Mouse (Mus musculus) forebrain, embryonic 13.5 days (tissue): Measurements from ENCODE around the gene Akna. TPM values are rescaled to one million over a fixed set of nuclear protein-coding genes. Genes with fewer than 3 reads are reported as not detected.
A peak's percentile ranks its signal among the peaks of the same experiment; 100 is the strongest.
"Not testable (repeated sequence)": the region's sequence is repeated elsewhere in the genome, so short reads cannot be mapped to it uniquely, and the experiment has no call there.

Source experiments
- ATAC-seq: fragments of 200-750 bp; cut with Nextera tagmentation; 2 replicates; pipeline ENCODE4 v1.8.0; 2017
- H3K27ac ChIP-seq: fragments of 300-500 bp; sonication (generic); 2 replicates; pipeline ENCODE4 v1.5.1; 2015; ENCODE audit warnings: inconsistent platforms, mild to moderate bottlenecking, moderate library complexity
- H3K27me3 ChIP-seq: fragments of 300-500 bp; sonication (generic); 2 replicates; pipeline ENCODE4 v1.6.1; 2015; ENCODE audit warnings: mild to moderate bottlenecking, inconsistent platforms
- H3K36me3 ChIP-seq: fragments of 300-500 bp; sonication (generic); 2 replicates; pipeline ENCODE4 v1.6.1; 2015; ENCODE audit warnings: mild to moderate bottlenecking, inconsistent platforms; ENCODE audit not compliant: poor library complexity, severe bottlenecking
- H3K4me1 ChIP-seq: fragments of 300-500 bp; sonication (generic); 2 replicates; pipeline ENCODE4 v1.6.1; 2015; ENCODE audit warnings: inconsistent platforms
- H3K4me2 ChIP-seq: fragments of 300-500 bp; sonication (generic); 2 replicates; pipeline ENCODE4 v1.6.1; 2015; ENCODE audit warnings: inconsistent platforms, mild to moderate bottlenecking, moderate library complexity
- H3K4me3 ChIP-seq: fragments of 300-500 bp; sonication (generic); 2 replicates; pipeline ENCODE4 v1.5.1; 2015; ENCODE audit warnings: mild to moderate bottlenecking, inconsistent platforms
- H3K9ac ChIP-seq: fragments of 300-500 bp; sonication (generic); 2 replicates; pipeline ENCODE4 v1.6.1; 2015; ENCODE audit warnings: mild to moderate bottlenecking, inconsistent platforms
- H3K9me3 ChIP-seq: fragments of 300-500 bp; sonication (generic); replicated peaks from 2 replicates; pipeline ENCODE4 v1.6.1; 2016; ENCODE audit warnings: inconsistent platforms
- WGBS: fragments of 180-500 bp; shearing (Covaris S2); methylation state at CpG from one replicate; pipeline ENCODE4 v1.1.7; 2015; 5-methylcytosine and 5-hydroxymethylcytosine counted together
- polyA plus RNA-seq: library from polyadenylated mRNA; unstranded; fragments of >200 nt; fragmentation: Nextera tagmentation; extraction: Ambion mirVana; gene quantifications from 2 replicates; pipeline ENCODE4 v1.2.1, GENCODE M21; 2015

Akna gene
- polyA plus RNA-seq, 1 experiment from 2014 or later, result 23.1 TPM

DNA sequence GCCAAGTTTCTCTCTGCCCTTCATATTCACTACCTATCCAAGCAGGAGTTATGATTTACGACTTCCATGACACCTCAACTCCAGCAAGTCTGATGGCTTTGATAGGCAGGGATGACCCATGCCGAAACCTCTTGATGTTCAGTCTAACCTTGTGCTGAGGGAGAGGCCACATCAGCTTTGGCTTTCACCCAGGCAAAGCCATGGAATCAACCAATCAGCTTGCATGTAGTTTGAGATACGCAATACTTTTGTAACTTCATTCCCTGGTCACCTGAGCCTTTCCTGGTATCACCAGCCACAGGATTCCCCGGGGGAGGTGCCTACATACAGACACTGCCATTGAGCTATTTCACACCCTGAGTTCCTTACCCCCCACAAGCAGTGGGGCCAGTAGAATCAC lies 56.5 kb downstream of the Akna start:
- no peaks in the 10 kb centered on the region for H3K9me3 ChIP-seq
- no peaks in the 10 kb centered on the region for H3K36me3 ChIP-seq
- no peak for ATAC-seq
- no peak overlapping the region for H3K9ac ChIP-seq
- no peaks in the 10 kb centered on the region for H3K4me1 ChIP-seq
- 93% methylated on average over 4 of the region's 4 CpGs for WGBS
- no peak overlapping the region for H3K4me3 ChIP-seq
- no peaks in the 10 kb centered on the region for H3K27me3 ChIP-seq
- no peak overlapping the region for H3K4me2 ChIP-seq
- no peak overlapping the region for H3K27ac ChIP-seq

- Histone ChIP-seq H3K27ac (no peak overlapping the region), H3K9ac (no peak overlapping the region), H3K4me2 (no peak overlapping the region), H3K4me1 (no peaks in the 10 kb centered on the region), H3K27me3 (no peaks in the 10 kb centered on the region), H3K36me3 (no peaks in the 10 kb centered on the region), H3K9me3 (no peaks in the 10 kb centered on the region), H3K4me3 (no peak overlapping the region)
- no peak for ATAC-seq
Observed at GRCm38 (mm10) chr4:63345261-63345660, 57.9 kb downstream of the Akna start.

DNA sequence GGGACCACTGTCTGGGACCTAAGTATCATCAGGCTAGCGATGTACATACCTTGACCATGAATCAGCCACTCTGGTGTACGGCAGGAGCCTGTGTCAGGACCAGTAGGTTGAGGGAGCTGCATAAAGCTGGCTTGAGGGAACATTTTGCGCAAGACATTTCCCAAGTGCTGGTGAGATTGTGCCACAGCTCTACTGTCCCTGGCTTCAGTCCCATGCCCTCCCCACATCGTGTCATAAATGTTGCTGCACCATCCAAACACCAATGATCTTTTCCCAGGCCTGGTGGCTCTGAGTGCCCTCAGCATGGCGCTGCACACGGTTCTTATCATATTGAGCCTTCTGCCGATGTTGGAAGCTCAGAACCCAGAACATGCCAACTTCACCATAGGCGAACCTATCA lies 58.9 kb downstream of the Akna start, which contains the start of gene Orm1:
Orm1 (plus strand) TSS at position 266 of the 400 bp plus-strand sequence.
- Histone ChIP-seq H3K36me3 (no peaks in the 10 kb centered on the region), H3K4me3 (no peak within 1 kb of the TSS), H3K4me2 (no peak within 1 kb of the TSS), H3K9ac (no peak within 1 kb of the TSS), H3K27ac (no peak within 1 kb of the TSS), H3K4me1 (no peaks in the 10 kb centered on the region), H3K27me3 (no peaks in the 10 kb centered on the region), H3K9me3 (no peaks in the 10 kb centered on the region)
- no peak for ATAC-seq
- 93% methylated on average over 8 of the region's 8 CpGs for WGBS

DNA sequence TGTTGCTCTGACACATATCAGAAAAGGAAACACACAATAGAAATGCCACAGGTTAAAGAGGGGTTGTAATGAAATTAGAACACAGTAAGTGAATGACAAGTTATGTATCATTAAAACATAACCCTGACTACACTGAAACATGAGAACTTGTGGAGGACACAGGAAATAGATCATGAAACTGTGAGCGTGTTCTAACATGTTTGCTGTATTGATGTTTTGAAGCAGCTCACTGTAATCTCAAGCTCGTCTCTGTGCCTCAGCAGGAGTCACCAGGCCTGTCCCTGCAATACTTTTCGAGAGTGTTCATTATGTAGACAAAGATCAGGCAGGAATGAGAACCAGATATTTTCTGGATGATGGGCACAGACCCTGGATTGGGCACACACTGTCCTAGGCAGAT lies 59.5 kb downstream of the Akna start:
- H3K4me2 ChIP-seq, result no peak overlapping the region
- no peak overlapping the region for H3K9ac ChIP-seq
- H3K27me3 ChIP-seq, result no peaks in the 10 kb centered on the region
- H3K27ac ChIP-seq, result no peak overlapping the region
- H3K4me1 ChIP-seq, result no peaks in the 10 kb centered on the region
- no peaks in the 10 kb centered on the region for H3K36me3 ChIP-seq
- WGBS, result 71% methylated on average over 3 of the region's 3 CpGs
- H3K4me3 ChIP-seq, result no peak overlapping the region
- no peak for ATAC-seq
- H3K9me3 ChIP-seq, result no peaks in the 10 kb centered on the region

- Histone ChIP-seq H3K9ac (no peak overlapping the region), H3K4me3 (no peak overlapping the region), H3K9me3 (no peaks in the 10 kb centered on the region), H3K4me2 (no peak overlapping the region), H3K27me3 (no peaks in the 10 kb centered on the region), H3K4me1 (no peaks in the 10 kb centered on the region), H3K36me3 (no peaks in the 10 kb centered on the region), H3K27ac (no peak overlapping the region)
- 70% methylated on average over 4 of the region's 4 CpGs for WGBS
- no peak for ATAC-seq
Observed at GRCm38 (mm10) chr4:63342491-63342890, 60.7 kb downstream of the Akna start.

GRCm38 (mm10) chr4:63338414-63339076 lies 64.6 kb downstream of the Akna start:
- no peaks in the 10 kb centered on the region for H3K4me1 ChIP-seq
- no peak overlapping the region for H3K4me2 ChIP-seq
- H3K27me3 ChIP-seq, result no peaks in the 10 kb centered on the region
- 74% methylated on average over 3 of the region's 3 CpGs for WGBS
- H3K4me3 ChIP-seq, result no peak overlapping the region
- H3K27ac ChIP-seq, result no peak overlapping the region
- no peaks in the 10 kb centered on the region for H3K9me3 ChIP-seq
- no peak for ATAC-seq
- H3K9ac ChIP-seq, result no peak overlapping the region
- H3K36me3 ChIP-seq, result no peaks in the 10 kb centered on the region

GRCm38 (mm10) chr4:63333403-63333802 lies 69.8 kb downstream of the Akna start:
- ATAC-seq, result no peak
- no peak overlapping the region for H3K9ac ChIP-seq
- H3K4me1 ChIP-seq, result no peaks in the 10 kb centered on the region
- 90% methylated on average over 4 of the region's 4 CpGs for WGBS
- no peak overlapping the region for H3K4me3 ChIP-seq
- no peak overlapping the region for H3K27ac ChIP-seq
- H3K27me3 ChIP-seq, result no peaks in the 10 kb centered on the region
- no peak overlapping the region for H3K4me2 ChIP-seq
- H3K9me3 ChIP-seq, result no peaks in the 10 kb centered on the region
- H3K36me3 ChIP-seq, result no peaks in the 10 kb centered on the region

GRCm38 (mm10) chr4:63323275-63323815 lies 79.8 kb downstream of the Akna start:
- no peak overlapping the region for H3K27ac ChIP-seq
- ATAC-seq, result no peak
- H3K4me2 ChIP-seq, result no peak overlapping the region

DNA sequence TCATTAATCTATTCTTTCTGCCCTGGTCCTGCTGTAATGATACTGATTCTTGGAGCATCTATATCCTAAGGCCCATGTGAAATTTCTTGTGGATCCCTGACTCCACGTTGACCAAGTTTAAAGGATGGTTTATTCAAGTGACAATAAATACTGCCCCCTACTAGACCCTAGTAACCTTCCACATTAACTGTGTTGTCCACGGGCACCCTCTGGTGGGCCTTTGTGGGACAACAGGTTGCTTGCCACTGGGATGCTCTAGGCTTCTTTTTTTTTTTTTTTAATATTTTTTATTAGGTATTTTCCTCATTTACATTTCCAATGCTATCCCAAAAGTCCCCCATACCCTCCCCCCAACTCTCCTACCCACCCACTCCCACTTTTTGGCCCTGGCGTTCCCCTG lies 83.6 kb downstream of the Akna start:
- H3K36me3 ChIP-seq, H3K4me3 ChIP-seq, H3K4me1 ChIP-seq, H3K27me3 ChIP-seq, H3K9me3 ChIP-seq, H3K4me2 ChIP-seq, H3K27ac ChIP-seq, H3K9ac ChIP-seq: not testable (repeated sequence)
- 35% methylated on average over 3 of the region's 3 CpGs for WGBS
- ATAC-seq, result 0 out of 2 replicates have a peak, but pooled peaks have one; percentile 33

More at GRCm38 (mm10) chr4:63323275-63323815, 79.8 kb downstream of the Akna start:
- Histone ChIP-seq H3K27me3 (no peaks in the 10 kb centered on the region), H3K4me1 (no peaks in the 10 kb centered on the region), H3K9me3 (no peaks in the 10 kb centered on the region), H3K4me3 (no peak overlapping the region), H3K9ac (no peak overlapping the region), H3K36me3 (peaks cover 10% of the 10 kb centered on the region; the same call in 1 of the 2 replicates)
- WGBS, result 81% methylated on average over 8 of the region's 8 CpGs

Other genes starting within 250 kb of the Akna start
- gene Ambp, start 248.6 kb downstream of the Akna start, polyA plus RNA-seq, result 0.22 and 2.2 TPM in 2 replicates
- not detected in 2 replicates for gene Kif12, start 231.2 kb downstream of the Akna start, polyA plus RNA-seq
- 0.85 and 1.6 TPM in 2 replicates for gene Col27a1, start 189.3 kb downstream of the Akna start, polyA plus RNA-seq
- not detected in 2 replicates for gene Orm1, start 58.8 kb downstream of the Akna start, polyA plus RNA-seq
- not detected in 2 replicates for gene Orm3, start 47.2 kb downstream of the Akna start, polyA plus RNA-seq
- gene Orm2, start 40.9 kb downstream of the Akna start, polyA plus RNA-seq, result not detected in 2 replicates
- 5.5 and 6.1 TPM in 2 replicates for gene Whrn, start 92.6 kb upstream of the Akna start, polyA plus RNA-seq
- 444 and 467 TPM in 2 replicates for gene Atp6v1g1, start 141.4 kb upstream of the Akna start, polyA plus RNA-seq
- gene Tmem268, start 155.4 kb upstream of the Akna start, polyA plus RNA-seq, result 4.4 and 4.7 TPM in 2 replicates
- not detected in 2 replicates for gene Gm11213, start 201.9 kb upstream of the Akna start, polyA plus RNA-seq
- gene Tex48, start 219.1 kb upstream of the Akna start, polyA plus RNA-seq, result not detected in 2 replicates